Mouse (Mus musculus) mesoderm, embryonic 11.5 days (tissue): ENCODE results near the gene Sec22c.

Source experiments
- DNase-seq: peaks from one replicate; pipeline ENCODE4 v3.0.0-alpha.2; 2012; ENCODE audit warnings: low read depth, low spot score

Sec22c gene

DNA sequence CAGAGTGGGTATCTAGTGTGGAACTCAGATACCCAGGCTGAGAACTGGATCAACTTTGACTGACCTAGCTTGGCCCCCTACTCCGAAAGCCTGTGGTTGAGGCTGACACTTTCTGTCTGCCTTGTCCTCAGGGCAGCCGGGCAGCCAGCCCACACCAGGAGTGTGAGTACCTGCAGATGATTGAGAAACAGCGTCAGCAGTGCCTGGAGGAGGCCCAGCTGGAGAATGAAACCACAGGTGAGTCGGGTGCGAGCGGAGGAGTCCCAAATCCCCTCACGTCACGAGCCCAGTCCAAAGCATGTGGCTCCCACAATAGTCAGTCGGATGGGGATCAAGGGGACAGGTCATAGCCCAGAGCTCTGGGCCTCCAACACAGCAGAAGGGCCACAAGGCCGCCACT, 51.6 kb downstream of the Sec22c start:
- no peak for DNase-seq

DNA sequence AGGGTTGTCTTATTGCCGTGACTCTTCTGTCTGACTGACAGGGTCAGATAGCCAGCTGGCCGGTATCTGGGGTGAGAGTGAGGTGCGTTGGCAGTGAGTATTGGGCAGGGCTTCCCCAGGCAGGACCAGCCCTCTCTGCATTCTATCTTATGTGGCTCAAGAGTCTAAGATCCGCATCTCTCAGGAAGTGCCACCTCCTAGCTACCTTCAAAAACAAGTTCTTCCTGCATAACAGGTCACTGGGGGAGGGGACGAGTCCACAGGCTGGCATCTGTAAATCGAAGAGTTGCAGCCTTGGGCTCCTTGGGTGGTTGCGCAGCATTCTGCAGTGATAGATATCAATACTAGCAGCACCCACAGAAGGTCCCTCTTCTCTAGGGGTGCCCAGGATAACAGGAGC, 58.3 kb downstream of the Sec22c start:
- DNase-seq = no peak

DNA sequence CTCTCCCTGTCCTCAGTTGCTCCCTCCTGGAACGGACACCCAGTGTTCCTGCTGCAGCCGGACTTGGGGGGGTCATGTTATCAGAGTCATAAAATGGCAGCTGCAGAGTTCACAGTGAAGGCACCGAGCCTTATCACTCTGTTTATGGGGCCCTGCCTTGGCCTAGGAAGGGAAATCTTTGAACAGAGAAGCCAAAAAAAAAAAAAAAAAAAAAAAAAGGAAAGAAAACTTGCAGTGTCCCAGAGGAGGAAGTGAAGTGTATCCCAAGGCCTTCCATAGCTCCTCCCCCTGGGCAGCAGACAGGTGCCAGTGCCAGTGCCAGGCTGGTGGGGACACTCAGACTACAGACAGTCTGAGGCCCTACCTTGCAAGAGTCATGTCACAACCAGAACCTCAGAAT, 60.4 kb downstream of the Sec22c start:
- no peak for DNase-seq

DNA sequence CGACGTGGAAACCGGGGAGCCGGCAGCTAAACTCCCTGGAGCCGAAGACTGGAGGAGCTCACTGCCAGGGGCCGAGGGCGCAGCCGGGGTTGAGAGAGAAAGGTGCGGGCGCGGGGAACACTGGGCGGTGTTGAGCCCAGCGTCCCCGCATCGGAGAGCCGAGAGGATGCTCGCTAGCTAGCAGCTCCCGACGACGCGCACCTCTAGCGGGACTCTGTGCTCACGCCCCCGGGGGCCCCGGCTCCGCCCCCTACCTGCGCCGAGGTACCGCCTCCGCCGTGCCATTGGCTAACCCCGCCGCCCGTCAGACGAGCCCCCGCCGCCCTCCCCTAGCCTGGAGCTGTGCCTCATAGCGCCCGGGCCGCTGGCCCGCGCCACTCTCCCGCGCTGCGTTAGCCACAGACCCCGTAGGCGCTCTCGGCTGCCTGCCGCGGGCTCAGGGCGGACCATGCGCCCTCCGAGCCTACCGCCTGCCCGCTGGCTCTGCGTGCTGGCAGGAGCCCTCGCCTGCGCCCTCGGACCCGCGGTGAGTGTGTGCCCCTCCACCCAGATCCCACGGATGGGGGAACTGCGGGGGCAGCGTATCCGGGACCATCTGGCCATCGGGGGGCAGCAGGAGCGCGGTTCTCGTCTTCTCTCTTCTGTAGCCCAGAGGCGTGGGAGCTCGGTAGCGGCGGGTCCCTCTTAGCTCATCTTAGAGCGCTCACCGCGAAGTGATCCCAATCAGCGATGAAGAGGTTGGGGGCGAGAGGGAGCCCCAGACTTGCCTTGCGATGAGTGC, 62.7 kb downstream of the Sec22c start, which contains the start of gene Vipr1:
Gene Vipr1 (plus strand): TSS at position 316 of the 781 bp plus-strand sequence.
- peak; percentile 64 for DNase-seq

DNA sequence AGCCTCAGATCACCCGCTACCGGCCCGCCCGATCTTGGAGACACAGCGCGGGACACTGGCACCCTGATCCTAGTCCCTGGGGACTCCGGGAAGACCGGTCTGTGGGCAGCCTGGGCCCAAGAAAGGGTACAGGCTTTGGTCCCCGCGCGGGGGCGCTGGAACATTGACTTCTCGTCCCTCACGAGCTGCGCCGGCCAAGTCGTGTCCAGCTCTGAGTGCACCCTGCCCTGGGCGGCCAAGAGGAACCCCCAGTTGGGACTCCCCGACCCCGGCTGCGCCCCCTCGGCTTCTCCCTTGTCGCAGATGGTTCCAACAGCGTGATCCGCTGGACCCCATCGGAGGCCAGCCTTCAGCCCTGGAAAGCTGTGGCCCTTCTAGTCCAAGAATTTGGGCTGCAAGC, 63.3 kb downstream of the Sec22c start, which contains the start of gene Lyzl4:
Gene Lyzl4 (minus strand): TSS at position 96 of the 400 bp plus-strand sequence.
- peak; percentile 69 for DNase-seq

DNA sequence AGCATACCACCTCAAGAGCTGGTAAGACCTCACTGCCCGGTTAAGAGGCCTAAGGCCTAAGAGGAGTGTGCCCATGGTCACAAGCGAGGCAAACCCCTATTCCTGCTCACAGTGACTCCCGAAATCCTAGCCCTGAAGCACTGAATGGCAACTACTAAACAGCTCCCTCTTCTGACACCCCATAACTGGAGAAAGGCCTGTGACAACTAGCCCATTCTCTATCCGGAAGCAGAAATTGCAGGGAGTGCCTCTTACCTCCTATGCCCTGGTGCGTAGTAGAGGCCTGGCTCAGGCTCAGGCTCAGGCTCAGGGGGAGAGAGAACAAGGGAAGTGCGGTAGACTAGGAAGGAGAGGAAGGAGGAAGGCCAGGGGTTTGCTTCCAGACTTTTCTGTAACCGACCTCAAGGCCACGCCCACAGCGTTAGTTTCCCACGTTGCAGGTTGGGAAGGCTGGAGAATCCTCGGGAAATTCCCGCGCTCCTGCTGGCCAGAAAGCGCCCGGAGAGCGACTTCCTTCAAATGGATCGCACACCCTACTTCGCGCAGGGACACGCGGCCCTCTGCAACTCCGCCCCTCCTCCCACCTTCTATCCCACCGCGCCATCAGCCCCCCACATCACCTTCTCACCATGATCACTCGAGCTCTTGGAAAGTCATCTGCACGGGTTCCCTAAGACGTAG, 63.9 kb downstream of the Sec22c start:
- DNase-seq = peak; percentile 37

DNA sequence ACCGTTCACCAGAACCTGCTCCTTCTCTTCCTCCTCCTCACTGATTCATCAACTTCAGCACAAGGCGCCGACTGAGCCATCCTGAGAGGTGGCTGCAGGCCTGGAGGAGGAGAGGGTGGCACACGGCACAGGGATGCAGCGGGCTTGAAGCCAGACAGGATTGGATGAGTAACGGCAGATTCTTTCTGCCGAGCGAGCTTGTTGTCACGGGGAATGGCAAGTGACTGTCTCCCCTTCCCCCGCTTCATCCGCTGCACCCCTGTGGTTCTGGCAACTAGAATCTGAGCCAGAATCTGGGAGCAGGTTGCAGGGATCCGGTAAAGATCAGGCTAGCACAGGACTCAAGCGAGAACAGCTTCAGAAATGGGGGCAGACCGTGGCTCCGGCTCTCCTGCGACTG, 65.5 kb downstream of the Sec22c start:
- no peak for DNase-seq

DNA sequence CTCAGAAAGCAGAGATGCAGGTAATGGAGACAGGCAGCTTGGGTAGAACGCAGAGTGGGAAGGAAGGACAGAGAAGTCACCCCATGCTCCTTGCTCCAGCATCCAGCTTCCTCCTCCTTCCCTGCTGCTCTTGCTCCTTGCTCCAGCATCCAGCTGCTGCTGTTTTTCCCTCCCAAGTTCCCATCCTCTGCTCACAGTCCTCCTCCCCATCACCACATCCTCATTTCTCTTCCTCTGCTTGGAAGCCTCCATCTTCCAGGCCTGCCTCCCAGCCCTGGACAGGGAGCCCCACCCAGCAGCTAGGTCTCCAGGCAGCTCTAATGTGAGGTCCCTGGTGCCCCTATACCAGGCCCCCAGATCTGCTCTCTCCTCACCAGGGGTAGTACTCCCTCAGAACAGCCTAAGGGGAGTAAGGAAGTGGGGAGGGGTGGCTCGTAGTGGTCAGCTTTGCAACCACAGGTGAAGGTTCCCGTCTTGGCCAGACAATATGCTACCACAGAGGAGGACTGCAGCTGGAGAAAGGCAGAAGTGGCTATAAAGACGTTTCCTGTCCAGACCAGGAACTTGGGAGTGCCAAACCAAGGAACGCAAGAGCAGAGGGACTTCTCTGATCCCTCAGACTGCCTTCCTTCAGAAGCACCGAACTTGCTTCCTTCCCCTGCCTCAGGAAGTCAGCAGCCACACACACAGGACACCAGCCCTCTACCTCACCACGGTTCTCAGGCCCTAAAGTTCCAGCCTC, 69.3 kb downstream of the Sec22c start:
- DNase-seq = no peak

DNA sequence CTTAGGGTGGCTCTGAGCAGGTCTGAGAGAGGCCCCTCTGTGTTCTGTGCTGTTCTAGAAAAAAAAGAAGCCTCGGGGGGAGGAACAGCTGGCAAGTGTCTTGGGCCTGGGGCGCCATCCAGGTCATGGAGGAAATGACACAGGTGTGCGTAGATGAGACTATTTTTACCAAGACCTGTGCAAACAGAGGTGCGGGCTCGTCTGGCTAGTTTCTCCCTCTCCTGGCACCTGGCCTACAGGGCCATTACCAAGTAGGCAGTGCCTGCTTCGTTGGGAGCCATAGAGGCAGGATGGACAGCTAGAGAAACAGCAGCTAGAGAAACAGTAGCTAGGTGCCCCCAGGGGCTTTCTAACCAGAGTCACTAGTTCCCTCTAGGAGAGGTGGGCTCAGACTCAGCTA, 72.0 kb downstream of the Sec22c start:
- DNase-seq = no peak

DNA sequence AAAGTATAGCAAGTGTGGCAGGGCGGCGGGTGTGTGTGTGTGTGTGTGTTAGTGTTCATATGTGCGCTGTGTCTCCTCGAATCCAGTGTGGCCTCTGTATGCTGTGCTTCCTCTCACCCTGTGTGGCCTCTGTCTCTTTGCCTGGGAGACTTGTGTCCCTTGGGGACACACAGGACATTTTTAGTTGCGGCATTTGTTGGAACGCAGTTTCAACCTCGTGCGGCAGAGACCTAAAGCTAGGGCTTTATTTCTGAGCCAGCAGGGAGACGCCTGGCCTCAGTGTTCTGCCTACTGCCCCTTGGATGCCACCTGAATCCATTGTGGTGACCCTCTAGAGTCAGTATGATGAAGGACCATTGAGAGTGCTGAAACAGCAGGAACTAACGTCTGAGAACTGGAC, 72.4 kb downstream of the Sec22c start:
- DNase-seq = no peak

DNA sequence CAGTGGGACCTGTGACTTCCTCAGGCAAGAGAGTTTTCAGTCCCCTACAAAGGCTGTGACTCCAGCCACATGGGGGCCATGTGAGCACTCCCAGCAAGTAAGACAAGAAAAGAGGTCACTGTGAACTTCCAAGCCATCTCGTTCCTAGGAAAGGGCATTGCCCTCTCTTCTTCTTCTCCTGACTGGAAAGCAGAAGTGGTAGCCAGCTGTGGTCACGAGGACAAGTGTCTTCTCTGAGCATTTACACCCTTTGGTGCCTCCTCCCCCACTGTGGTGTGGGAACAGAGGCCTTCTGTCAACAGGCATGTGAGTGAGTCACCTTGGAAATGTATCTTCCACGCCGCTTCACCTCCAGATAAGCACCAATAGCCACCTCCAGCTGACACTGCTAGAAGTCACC, 73.3 kb downstream of the Sec22c start:
- DNase-seq = no peak

DNA sequence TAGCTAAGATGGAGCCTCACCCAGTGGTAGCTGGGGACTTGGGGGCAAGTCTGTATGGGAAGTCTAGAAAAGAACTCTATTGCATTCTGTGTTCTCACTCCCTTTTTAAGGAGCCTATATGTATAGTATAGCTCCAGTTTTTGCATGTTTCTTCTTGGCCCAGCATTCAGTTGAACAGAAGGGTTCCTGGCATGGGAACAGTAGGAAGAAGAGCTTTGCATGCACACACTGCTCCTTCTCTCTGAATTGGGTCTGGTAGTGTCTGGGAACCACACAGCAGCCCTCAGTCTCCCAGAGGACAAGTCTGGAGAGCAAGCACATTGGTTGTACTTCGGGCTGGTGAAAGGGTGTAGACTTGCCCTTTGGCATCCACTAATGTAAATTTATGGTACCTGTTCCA, 74.7 kb downstream of the Sec22c start:
- DNase-seq = no peak
